Mouse (Mus musculus) heart, embryonic 12.5 days (tissue): ENCODE data around the gene AC109138.7. TPM values are rescaled to one million over a fixed set of nuclear protein-coding genes. Genes with fewer than 3 reads are reported as not detected.

Source experiments
- ATAC-seq: fragments of 200-750 bp; cut with Nextera tagmentation; 2 replicates; pipeline ENCODE4 v1.8.0; 2017; ENCODE audit warnings: moderate TSS enrichment, moderate library complexity; ENCODE audit not compliant: insufficient number of reproducible peaks, low FRiP score
- H3K27ac ChIP-seq: fragments of 300-500 bp; sonication (generic); 2 replicates; pipeline ENCODE4 v1.5.1; 2016; ENCODE audit warnings: mild to moderate bottlenecking, moderate library complexity; ENCODE audit not compliant: poor library complexity, severe bottlenecking
- H3K27me3 ChIP-seq: fragments of 300-500 bp; sonication (generic); replicated peaks from 2 replicates; pipeline ENCODE4 v1.6.1; 2016; ENCODE audit warnings: mild to moderate bottlenecking, moderate library complexity
- H3K36me3 ChIP-seq: fragments of 300-500 bp; sonication (generic); 2 replicates; pipeline ENCODE4 v1.6.1; 2016; ENCODE audit warnings: mild to moderate bottlenecking, moderate library complexity
- H3K4me1 ChIP-seq: fragments of 300-500 bp; sonication (generic); replicated peaks from 2 replicates; pipeline ENCODE4 v1.6.1; 2016; ENCODE audit warnings: mild to moderate bottlenecking
- H3K4me2 ChIP-seq: fragments of 300-500 bp; sonication (generic); 2 replicates; pipeline ENCODE4 v1.6.1; 2016; ENCODE audit warnings: mild to moderate bottlenecking, moderate library complexity
- H3K4me3 ChIP-seq: fragments of 300-500 bp; sonication (generic); 2 replicates; pipeline ENCODE4 v1.5.1; 2016; ENCODE audit warnings: mild to moderate bottlenecking
- H3K9ac ChIP-seq: fragments of 300-500 bp; sonication (generic); 2 replicates; pipeline ENCODE4 v1.6.1; 2016; ENCODE audit warnings: mild to moderate bottlenecking, moderate library complexity
- H3K9me3 ChIP-seq: fragments of 300-500 bp; sonication (generic); replicated peaks from 2 replicates; pipeline ENCODE4 v1.6.1; 2016; ENCODE audit warnings: mild to moderate bottlenecking, moderate library complexity
- WGBS: fragments of 180-500 bp; shearing (Covaris S2); methylation state at CpG from one replicate; pipeline ENCODE4 v1.1.7; 2016; 5-methylcytosine and 5-hydroxymethylcytosine counted together
- polyA plus RNA-seq: library from polyadenylated mRNA; unstranded; fragments of >200 nt; fragmentation: Nextera tagmentation; extraction: Ambion mirVana; gene quantifications from 2 replicates; pipeline ENCODE4 v1.2.1, GENCODE M21; 2016

The AC109138.7 gene
- polyA plus RNA-seq, 1 experiment from 2014 or later = not detected

GRCm38 (mm10) chr19:4257216-4257896 is 43.2 kb downstream of the AC109138.7 start:
- peaks cover 12% of the 10 kb centered on the region; the same call in 1 of the 2 replicates for H3K4me1 ChIP-seq
- H3K9ac ChIP-seq = peak overlapping the region; percentile 66
- H3K27me3 ChIP-seq = no peaks in the 10 kb centered on the region
- peak overlapping the region; percentile 67 for H3K4me3 ChIP-seq
- no peak overlapping the region; the same call in 1 of the 2 replicates for H3K27ac ChIP-seq
- H3K9me3 ChIP-seq = no peaks in the 10 kb centered on the region; the same call in 1 of the 2 replicates
- ATAC-seq = peak; percentile 89
- peak overlapping the region; percentile 79 for H3K4me2 ChIP-seq
- under 1% methylated on average over 41 of the region's 41 CpGs for WGBS
- no peaks in the 10 kb centered on the region for H3K36me3 ChIP-seq

- 20% methylated on average over 12 of the region's 12 CpGs for WGBS
- no peak for ATAC-seq
- peaks cover 12% of the 10 kb centered on the region; the same call in 1 of the 2 replicates for H3K4me1 ChIP-seq
- H3K27ac ChIP-seq = no peak overlapping the region; the same call in 1 of the 2 replicates
- peak overlapping the region; percentile 58 for H3K9ac ChIP-seq
- H3K4me2 ChIP-seq = peak overlapping the region; percentile 79
- no peaks in the 10 kb centered on the region for H3K27me3 ChIP-seq
- H3K9me3 ChIP-seq = no peaks in the 10 kb centered on the region; the same call in 1 of the 2 replicates
- no peaks in the 10 kb centered on the region for H3K36me3 ChIP-seq
- peak overlapping the region; percentile 67 for H3K4me3 ChIP-seq
Observed at GRCm38 (mm10) chr19:4257897-4258252, 43.7 kb downstream of the AC109138.7 start.

DNA sequence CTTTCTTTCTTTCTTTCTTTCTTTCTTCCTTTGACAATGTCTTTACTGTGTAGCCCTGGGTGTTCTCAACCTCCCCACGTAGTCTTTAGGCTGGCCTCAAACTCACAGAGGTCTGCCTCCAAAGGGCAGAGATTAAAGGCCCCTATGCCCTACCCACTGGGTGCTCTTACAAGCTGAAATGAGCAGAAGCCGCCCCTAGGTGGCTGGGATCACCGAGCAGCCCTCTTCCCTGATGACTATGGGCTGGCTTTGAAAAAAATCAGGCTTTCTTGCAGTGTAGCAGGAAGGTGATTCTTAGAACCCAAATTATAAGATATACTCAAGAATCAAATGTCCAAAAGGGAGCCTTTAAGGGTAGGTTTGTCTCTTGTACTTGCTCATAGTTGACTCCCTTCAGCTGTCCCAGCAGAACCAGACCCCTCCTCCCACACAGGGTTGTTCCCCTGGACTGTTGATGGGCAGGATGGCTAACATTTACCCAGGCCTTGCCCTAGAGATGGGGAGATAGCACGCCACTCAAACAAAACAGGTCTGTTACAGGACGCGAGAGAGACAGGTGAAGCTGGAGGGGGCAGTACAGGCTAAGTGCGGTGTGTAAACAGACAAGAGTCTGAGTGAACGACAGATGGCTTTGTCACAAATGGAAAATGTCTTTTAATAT is 47.0 kb downstream of the AC109138.7 start:
- WGBS = 57% methylated on average over 8 of the region's 8 CpGs
- H3K9ac ChIP-seq = no peak overlapping the region
- no peak overlapping the region for H3K27ac ChIP-seq
- no peak overlapping the region for H3K4me2 ChIP-seq
- H3K27me3 ChIP-seq = peaks cover under 1% of the 10 kb centered on the region
- no peak overlapping the region for H3K4me3 ChIP-seq
- no peaks in the 10 kb centered on the region for H3K36me3 ChIP-seq
- ATAC-seq = no peak
- peaks cover 5% of the 10 kb centered on the region; the same call in 1 of the 2 replicates for H3K4me1 ChIP-seq
- no peaks in the 10 kb centered on the region for H3K9me3 ChIP-seq

- WGBS = 64% methylated on average over 6 of the region's 6 CpGs
- no peaks in the 10 kb centered on the region for H3K9me3 ChIP-seq
- H3K9ac ChIP-seq = no peak overlapping the region
Observed at GRCm38 (mm10) chr19:4262756-4263155, 48.6 kb downstream of the AC109138.7 start.

DNA sequence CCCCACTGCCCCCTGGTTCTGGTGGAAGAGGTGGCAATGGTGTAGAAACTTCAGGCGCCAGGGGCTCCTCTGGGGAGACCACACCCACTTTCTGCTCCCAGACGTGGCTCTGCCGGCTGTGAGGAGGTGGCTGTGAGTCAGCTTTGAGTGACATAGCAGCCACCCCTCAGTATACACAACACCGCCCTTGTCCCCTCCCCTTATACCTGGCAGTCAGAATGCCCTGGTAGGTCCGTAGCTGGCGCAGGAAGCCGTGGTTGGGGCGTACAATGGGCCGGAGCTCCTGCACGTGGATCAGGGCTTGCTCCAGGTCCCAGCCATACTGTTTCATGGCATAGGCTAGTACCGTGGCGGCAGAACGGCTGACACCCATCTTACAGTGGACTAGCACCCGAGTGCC is 49.5 kb downstream of the AC109138.7 start:
- Histone ChIP-seq H3K27me3 (peaks cover 23% of the 10 kb centered on the region), H3K4me1 (peaks cover 4% of the 10 kb centered on the region), H3K27ac (no peak overlapping the region), H3K9me3 (no peaks in the 10 kb centered on the region), H3K4me2 (no peak overlapping the region), H3K9ac (no peak overlapping the region), H3K36me3 (no peaks in the 10 kb centered on the region), H3K4me3 (no peak overlapping the region)
- WGBS = 63% methylated on average over 14 of the region's 14 CpGs
- no peak for ATAC-seq

More at GRCm38 (mm10) chr19:4262756-4263155, 48.6 kb downstream of the AC109138.7 start:
- Histone ChIP-seq H3K36me3 (no peaks in the 10 kb centered on the region), H3K4me2 (no peak overlapping the region), H3K27me3 (peaks cover 13% of the 10 kb centered on the region), H3K4me3 (no peak overlapping the region), H3K4me1 (peaks cover 4% of the 10 kb centered on the region; the same call in 1 of the 2 replicates), H3K27ac (no peak overlapping the region)
- ATAC-seq = no peak

DNA sequence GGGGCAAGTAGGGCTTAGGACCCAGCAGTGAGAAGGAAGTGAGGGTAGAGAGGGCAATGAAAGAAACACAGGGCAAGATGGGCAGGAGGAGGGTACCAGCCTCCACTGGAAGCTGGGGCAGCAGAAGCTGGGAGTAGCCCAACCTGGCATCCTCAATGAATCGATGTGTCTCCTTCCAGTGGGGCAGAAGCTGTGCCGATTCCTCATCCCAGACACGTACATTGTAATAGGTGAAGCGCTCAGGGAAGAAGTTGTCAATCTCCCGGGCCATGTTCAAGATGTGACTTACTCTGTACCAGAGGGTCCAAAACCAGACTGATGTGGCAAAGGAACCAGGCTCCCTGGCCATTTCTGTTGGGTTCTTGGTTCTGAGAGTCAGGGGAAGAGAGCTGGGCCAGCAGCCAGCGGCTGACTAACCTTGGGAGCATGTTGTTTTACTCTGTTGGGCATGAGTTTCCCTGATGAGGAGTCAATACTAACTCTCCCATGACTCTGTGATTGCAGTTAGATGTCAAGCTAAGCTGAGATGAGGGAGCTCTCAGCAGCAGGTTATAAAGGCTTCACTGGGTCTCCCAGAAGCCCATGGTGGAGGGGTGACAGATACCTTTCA is 50.1 kb downstream of the AC109138.7 start:
- no peak for ATAC-seq
- H3K27me3 ChIP-seq = peaks cover 28% of the 10 kb centered on the region
- H3K36me3 ChIP-seq = no peaks in the 10 kb centered on the region
- peaks cover 8% of the 10 kb centered on the region for H3K4me1 ChIP-seq
- H3K4me2 ChIP-seq = no peak overlapping the region
- no peak overlapping the region for H3K27ac ChIP-seq
- 85% methylated on average over 6 of the region's 6 CpGs for WGBS
- H3K9ac ChIP-seq = no peak overlapping the region
- no peak overlapping the region for H3K4me3 ChIP-seq
- H3K9me3 ChIP-seq = no peaks in the 10 kb centered on the region

DNA sequence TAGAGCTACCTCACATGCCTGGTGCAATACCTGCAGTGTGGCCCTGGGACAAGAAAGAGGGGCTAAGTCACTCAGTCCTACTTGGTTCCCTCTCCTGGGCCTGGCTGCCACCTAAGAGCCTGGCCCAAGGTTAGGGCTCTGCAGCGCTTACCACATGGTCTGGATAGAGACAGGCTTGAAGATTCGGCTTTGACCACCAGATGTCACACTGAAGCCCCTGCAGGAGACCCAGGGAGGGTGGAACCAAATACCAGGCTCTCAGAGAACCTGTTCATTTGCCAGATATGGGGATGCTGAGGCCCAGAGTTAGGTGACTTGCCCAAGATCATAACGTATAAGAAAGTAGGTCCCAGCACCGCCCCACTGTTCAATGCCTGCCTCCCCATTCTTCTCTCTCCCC is 51.8 kb downstream of the AC109138.7 start:
- H3K36me3 ChIP-seq = no peaks in the 10 kb centered on the region
- H3K9ac ChIP-seq = no peak overlapping the region
- H3K4me2 ChIP-seq = no peak overlapping the region
- H3K27ac ChIP-seq = no peak overlapping the region
- no peak for ATAC-seq
- peaks cover 45% of the 10 kb centered on the region for H3K27me3 ChIP-seq
- no peak overlapping the region for H3K4me3 ChIP-seq
- peaks cover 11% of the 10 kb centered on the region for H3K4me1 ChIP-seq
- H3K9me3 ChIP-seq = no peaks in the 10 kb centered on the region
- 60% methylated on average over 4 of the region's 4 CpGs for WGBS

- 7% methylated on average over 46 of the region's 46 CpGs for WGBS
- Histone ChIP-seq H3K4me3 (peak within 1 kb of the TSS; percentile 51), H3K9me3 (no peaks in the 10 kb centered on the region), H3K4me2 (peak within 1 kb of the TSS; percentile 80), H3K9ac (peak within 1 kb of the TSS; percentile 64), H3K4me1 (peaks cover 11% of the 10 kb centered on the region), H3K27me3 (peaks cover 50% of the 10 kb centered on the region), H3K36me3 (no peaks in the 10 kb centered on the region), H3K27ac (no peak within 1 kb of the TSS)
- ATAC-seq = peak; percentile 70
Observed at GRCm38 (mm10) chr19:4268566-4269361, 54.6 kb downstream of the AC109138.7 start, which contains the start of gene Ssh3. TSS of gene Ssh3 (minus strand) at chr19:4269180.

DNA sequence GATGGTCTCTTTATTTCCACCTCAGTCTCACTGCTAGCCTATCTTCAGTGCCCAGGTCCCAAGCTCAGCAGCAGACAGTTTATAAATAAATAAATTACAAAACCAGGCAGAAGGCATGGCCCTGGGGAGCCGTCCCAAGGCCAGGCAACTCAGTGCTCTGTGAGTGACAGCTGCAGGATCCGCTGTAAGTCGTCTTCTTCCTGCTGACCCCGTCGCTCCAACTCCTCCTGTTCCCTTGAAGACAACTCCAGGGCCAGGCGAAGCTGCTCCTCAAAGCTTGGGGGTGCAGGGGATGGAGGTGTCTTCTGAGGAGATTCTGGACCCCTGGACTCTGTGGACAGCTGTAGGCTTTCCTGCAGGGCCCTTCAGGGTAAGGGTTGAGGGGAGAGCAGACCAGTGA is 56.0 kb downstream of the AC109138.7 start:
- 50% methylated on average over 6 of the region's 6 CpGs for WGBS

DNA sequence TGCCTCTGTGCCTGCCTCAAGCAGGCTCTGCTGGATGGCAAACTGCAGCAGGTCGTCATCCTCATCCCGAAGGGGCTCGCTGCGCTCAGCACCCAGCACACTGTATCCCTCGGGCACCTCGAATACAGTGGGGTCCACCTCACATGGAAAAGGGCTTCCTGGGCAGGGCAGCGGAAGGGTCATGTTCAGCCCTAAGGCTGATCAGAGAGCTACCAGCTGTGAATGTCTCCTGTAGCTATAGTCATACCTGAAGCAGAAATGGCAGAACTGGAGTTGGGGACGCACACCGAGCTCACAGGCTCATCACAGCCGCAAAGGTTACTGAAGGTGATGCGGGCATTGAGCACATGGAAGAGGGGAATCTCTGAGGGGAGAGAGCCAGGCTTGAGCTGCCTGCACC is 56.8 kb downstream of the AC109138.7 start:
- Histone ChIP-seq H3K4me1 (peaks cover 11% of the 10 kb centered on the region), H3K36me3 (no peaks in the 10 kb centered on the region), H3K9ac (no peak overlapping the region), H3K4me3 (no peak overlapping the region), H3K9me3 (no peaks in the 10 kb centered on the region), H3K27me3 (peaks cover 50% of the 10 kb centered on the region), H3K4me2 (no peak overlapping the region), H3K27ac (no peak overlapping the region)
- WGBS = 87% methylated on average over 11 of the region's 11 CpGs
- no peak for ATAC-seq

More for the DNA sequence above, 56.0 kb downstream of the AC109138.7 start:
- no peaks in the 10 kb centered on the region for H3K36me3 ChIP-seq
- H3K4me2 ChIP-seq = no peak overlapping the region
- H3K9me3 ChIP-seq = no peaks in the 10 kb centered on the region
- H3K4me1 ChIP-seq = peaks cover 11% of the 10 kb centered on the region
- no peak overlapping the region for H3K4me3 ChIP-seq
- no peak for ATAC-seq
- H3K9ac ChIP-seq = no peak overlapping the region
- peaks cover 50% of the 10 kb centered on the region for H3K27me3 ChIP-seq
- no peak overlapping the region for H3K27ac ChIP-seq
